Mouse (Mus musculus) kidney, adult 2 months (tissue): ENCODE data around the gene Depp1.

Source experiments
- CTCF ChIP-seq: fragments of 200-500 bp; conservative IDR thresholded peaks from 2 replicates; pipeline ENCODE4 v1.5.1; 2011; ENCODE audit warnings: low read depth, mild to moderate bottlenecking, control low read depth, low read length, moderate library complexity, mixed read lengths; ENCODE audit not compliant: insufficient read depth, insufficient read length
- POLR2A ChIP-seq: fragments of 200-500 bp; IDR thresholded peaks from one replicate; pipeline ENCODE4 v1.6.1; 2011; ENCODE audit warnings: low read depth, low read length, control low read depth

DNA sequence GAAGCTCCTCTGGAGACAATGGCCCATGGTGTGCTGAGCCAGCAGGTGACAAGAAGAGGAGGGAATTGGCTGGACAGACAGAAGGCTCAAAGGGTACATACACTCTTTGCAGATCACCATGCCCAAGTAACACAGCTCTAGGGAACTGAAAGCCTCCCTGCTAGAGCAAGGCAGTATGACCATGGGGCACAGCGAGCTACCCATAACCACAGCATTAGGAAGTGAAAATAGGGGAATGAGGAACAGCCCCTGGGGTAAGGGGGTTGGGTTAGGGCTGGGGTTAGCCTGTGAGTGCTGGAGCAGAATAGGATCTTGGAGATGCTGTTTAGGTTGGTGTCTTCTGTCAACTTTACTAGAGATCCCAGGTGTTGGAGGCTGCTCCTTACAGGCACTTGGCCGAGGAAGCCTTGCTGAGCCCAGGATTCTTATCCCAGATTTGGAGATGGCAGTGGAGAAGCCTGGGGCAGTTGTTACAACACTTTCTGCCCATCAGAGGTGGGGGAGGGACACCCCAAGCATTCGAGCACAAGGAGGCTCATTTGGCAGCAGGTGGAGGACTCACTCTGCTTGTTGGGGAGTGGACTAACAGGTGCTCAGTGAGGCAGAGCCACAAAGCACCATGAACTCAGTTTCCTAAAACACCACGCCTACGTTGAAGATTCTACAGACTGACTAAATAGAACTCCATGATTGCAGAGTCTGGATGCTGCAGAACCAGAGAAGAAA, 29.3 kb downstream of the Depp1 start:
- TF ChIP-seq POLR2A = no peak
- no peak for TF ChIP-seq CTCF
